Mouse (Mus musculus) macrophage (primary cell): Measurements from ENCODE around the gene Blm. TPM values are rescaled to one million over a fixed set of nuclear protein-coding genes. Genes with fewer than 3 reads are reported as not detected.
A peak's percentile ranks its signal among the peaks of the same experiment; 100 is the strongest.

Source experiments
- H3K27ac ChIP-seq: fragments of 350-480 bp; formaldehyde crosslinking; 2 replicates; pipeline ENCODE4 v1.9.0; 2021
- H3K36me3 ChIP-seq: fragments of 350-480 bp; formaldehyde crosslinking; 2 replicates; pipeline ENCODE4 v1.9.0; 2021; ENCODE audit errors: inconsistent target
- H3K4me3 ChIP-seq: fragments of 350-480 bp; formaldehyde crosslinking; 2 replicates; pipeline ENCODE4 v1.9.0; 2021; ENCODE audit errors: inconsistent target
- H3K79me2 ChIP-seq: fragments of 350-480 bp; formaldehyde crosslinking; 2 replicates; pipeline ENCODE4 v1.9.0; 2021; ENCODE audit errors: inconsistent target
- WGBS: methylation state at CpG from one replicate; pipeline ENCODE4 v1.1.7; 2026; ENCODE audit warnings: inconsistent platforms; ENCODE audit not compliant: missing documents; 5-methylcytosine and 5-hydroxymethylcytosine counted together
- polyA plus RNA-seq: library from polyadenylated mRNA; stranded (reverse); fragments of 250-400 nt; gene quantifications from 3 replicates; pipeline ENCODE4 v1.2.4, GENCODE M21; 2018; ENCODE audit warnings: inconsistent platforms

Gene Blm
- polyA plus RNA-seq, 1 experiment from 2014 or later = 9.1 TPM

DNA sequence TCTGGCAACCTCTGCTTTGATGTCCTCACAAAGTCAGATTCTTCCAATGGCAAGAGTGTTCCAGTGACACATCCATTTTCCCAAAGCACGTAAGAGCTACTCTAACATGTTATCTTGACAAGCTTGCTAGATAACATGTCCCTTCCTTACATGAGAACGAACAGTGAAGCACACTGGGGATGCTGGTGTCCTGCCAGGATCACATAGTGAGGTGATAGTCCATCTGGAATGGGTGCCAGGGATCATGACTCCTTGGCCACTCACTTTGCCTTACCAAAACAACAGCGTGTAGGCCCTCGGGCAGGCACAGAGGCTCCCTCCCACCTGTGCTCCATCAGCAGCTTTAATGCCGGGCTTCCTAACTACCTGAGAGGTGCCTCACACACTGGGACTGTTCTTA is 74.7 kb downstream of the Blm start:
- 93% methylated on average over 5 of the region's 5 CpGs for WGBS
- Histone ChIP-seq H3K27ac (no peak overlapping the region), H3K36me3 (no peaks in the 10 kb centered on the region), H3K4me3 (no peak overlapping the region), H3K79me2 (no peaks in the 10 kb centered on the region)

DNA sequence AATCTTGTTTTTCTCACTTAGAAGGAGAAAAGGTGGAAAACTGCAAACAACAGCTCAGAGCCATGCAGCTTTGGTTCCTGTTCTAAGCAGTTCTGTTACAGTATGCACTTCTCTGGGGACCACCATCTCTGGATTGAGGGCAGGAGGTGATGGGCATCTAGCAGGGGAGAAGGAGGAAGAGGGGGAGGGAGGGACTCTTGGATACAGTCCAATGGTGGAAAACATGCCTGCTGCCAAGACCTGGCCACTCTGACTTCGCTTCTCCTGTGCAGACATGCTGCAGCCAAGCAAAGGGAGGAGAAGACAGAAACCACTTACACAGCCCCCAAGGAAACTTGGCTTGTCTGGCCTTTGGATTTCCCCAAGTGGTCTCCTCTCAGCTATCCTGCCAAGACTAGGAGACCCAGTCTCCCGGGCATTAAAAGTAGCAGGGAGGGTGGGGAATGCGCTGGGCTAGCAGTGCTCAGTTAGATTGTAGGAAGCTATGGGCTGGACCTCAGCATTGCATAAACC is 77.0 kb downstream of the Blm start:
- WGBS = 80% methylated on average over 3 of the region's 3 CpGs
- Histone ChIP-seq H3K4me3 (no peak overlapping the region), H3K36me3 (no peaks in the 10 kb centered on the region), H3K79me2 (no peaks in the 10 kb centered on the region), H3K27ac (peak overlapping the region; percentile 83)

DNA sequence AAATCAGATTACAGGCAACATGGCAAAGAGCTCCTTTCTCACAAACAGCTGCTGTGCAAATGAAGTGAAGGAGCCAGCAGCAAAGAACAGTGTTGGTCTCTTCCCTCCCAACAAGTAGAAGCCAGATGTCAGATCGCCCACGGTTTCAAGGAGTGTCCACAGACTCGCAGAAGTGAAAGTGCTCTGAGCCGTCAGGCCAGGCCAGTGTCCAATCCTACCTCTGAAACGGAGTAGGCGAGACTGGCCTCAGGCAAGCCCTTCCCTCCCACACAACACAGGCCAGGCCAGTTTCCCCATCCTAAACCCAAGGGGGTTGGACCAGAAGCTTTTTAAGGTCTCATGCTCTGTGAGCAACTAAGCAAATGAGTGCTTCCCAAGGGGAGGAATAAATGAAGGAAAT is 77.7 kb downstream of the Blm start:
- Histone ChIP-seq H3K27ac (peak overlapping the region; percentile 83), H3K4me3 (no peak overlapping the region), H3K36me3 (no peaks in the 10 kb centered on the region), H3K79me2 (no peaks in the 10 kb centered on the region)
- 6% methylated on average over 6 of the region's 6 CpGs for WGBS

DNA sequence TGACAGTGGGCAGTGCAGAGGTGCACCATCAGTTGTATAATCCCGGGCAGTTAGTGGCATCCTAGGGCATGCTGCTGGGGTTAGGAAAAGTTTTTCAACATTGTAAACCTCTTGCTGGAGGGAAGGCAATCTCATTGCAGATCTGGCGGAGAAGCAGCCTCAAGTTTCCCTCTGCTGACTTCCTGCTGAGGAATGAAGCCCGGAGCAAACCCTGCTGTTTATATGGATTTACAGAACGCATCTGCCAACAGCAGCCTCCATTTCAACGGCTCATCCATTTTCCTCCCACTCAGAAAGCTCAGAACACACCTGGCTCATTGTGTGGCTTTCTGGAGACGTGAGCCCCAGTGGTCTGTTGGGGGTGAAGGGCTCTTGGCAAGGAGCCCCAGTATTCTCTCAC is 78.6 kb downstream of the Blm start:
- H3K79me2 ChIP-seq = no peaks in the 10 kb centered on the region
- H3K27ac ChIP-seq = peak overlapping the region; percentile 83
- WGBS = 83% methylated on average over 6 of the region's 6 CpGs
- no peak overlapping the region for H3K4me3 ChIP-seq
- no peaks in the 10 kb centered on the region for H3K36me3 ChIP-seq

DNA sequence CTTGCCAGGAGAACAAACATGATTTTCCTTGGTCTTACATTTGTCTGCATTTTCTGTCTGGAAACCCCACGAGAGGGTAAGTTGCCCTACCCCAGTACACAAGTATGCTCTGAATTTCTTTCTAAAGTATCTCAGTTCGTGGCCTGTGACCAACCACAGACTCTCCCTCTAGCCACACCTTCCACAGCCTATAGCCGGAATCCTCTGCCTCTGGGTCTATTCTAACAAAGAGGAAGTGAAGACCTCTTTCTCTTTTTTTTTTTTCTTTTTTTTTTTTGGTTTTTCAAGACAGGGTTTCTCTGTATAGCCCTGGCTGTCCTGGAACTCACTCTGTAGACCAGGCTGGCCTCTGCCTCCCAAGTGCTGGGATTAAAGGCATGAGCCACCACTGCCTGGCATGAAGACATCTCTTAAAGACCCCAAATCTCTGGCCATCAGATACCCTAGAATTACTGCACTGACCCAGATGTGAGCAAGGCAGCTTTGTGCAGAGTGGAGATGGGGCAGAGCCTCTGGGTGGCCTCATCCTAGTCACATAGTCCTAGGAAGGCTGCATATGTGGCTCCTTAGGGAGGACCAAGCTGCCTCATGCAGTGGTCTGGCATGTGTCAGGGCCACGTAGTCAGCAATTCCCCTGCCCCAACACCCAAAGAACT is 79.3 kb downstream of the Blm start:
- 26% methylated on average over 4 of the region's 4 CpGs for WGBS
- Histone ChIP-seq H3K36me3 (no peaks in the 10 kb centered on the region), H3K4me3 (no peak overlapping the region), H3K27ac (peak overlapping the region; percentile 83), H3K79me2 (no peaks in the 10 kb centered on the region)

DNA sequence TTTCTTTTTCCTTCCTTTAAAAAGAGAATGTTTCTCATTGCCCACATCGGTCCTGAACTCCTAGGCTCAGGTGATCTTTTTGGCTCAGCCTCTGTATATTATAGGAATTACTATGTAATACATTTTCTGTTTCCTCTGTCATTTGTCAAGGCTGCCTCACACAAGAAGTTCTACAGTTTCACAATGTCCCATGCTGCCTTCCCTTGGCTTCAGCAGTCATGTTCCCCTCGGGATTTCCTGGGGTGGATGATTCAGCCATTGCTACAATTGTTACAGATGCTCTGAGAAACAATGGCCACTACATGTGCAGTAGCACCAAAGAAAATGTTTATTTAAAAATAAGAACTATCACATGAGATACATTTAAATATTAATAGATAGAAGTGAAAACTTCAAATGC is 80.1 kb downstream of the Blm start:
- Histone ChIP-seq H3K79me2 (no peaks in the 10 kb centered on the region), H3K4me3 (no peak overlapping the region), H3K27ac (peak overlapping the region; percentile 83), H3K36me3 (no peaks in the 10 kb centered on the region)
- 40% methylated on average over 2 of the region's 2 CpGs for WGBS

DNA sequence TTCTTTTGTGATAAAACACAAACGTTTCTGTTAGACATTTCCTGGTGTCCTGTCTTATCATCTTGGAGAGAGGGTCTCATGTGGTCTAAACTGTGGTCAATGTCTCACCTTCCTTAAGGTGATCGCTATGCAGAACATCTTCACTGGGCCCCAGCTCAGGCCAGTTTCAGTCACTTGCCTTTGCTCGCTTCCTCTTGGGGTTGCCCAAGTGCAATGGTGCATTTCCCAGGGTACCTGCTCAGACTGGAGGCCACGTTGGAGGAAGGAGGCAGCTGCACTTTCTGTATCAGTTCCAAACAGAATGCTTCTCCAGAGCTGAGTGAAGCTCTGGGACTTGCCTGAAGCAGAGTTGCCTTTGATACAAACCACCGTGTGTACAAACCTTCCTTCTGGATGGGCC is 80.9 kb downstream of the Blm start:
- Histone ChIP-seq H3K27ac (peak overlapping the region; percentile 83), H3K4me3 (no peak overlapping the region), H3K79me2 (no peaks in the 10 kb centered on the region), H3K36me3 (no peaks in the 10 kb centered on the region)
- WGBS = 69% methylated on average over 5 of the region's 5 CpGs

DNA sequence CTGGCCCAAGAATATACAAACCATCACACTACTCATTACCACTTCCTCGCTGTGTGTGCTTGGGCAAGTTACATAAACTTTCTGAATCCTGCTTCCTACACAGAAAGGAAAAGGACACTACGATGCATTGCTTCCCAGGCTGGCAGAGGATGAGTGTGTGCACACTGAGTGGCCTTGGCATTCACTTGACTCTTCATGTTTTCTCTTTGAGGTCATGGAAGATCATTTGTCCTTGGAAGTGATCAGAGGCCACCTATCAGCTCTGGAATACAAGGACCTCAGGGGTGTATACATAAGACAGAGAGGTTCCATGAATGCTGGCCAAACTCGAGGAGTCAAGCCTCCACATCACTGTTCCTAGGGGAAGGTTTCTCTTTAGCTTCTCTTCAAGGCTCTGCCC is 81.8 kb downstream of the Blm start:
- H3K36me3 ChIP-seq = no peaks in the 10 kb centered on the region

DNA sequence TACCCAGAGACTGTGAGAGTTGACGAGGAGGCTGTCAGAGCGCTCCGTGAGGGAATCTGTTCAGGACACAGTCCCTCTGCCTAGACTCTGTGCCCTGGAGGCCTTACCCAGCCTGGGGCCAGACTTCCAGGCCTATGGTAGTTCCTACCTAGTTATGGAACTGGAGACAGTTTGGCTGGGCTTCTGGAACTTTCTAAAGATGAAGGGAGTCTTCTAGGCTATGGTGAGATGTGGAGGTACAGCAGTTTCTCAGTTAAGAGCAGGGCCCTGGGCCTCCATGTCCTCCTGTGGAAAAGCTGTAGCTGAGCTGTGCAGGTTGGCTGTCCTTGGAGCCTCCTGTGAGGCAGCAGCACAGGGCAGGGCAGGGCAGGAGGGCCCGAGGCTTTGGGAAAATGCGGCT is 82.7 kb downstream of the Blm start:
- WGBS = 93% methylated on average over 5 of the region's 5 CpGs
- H3K79me2 ChIP-seq = no peaks in the 10 kb centered on the region
- H3K36me3 ChIP-seq = no peaks in the 10 kb centered on the region
- no peak overlapping the region for H3K4me3 ChIP-seq
- no peak overlapping the region for H3K27ac ChIP-seq

More for the DNA sequence above, 81.8 kb downstream of the Blm start:
- no peaks in the 10 kb centered on the region for H3K79me2 ChIP-seq
- 97% methylated on average over 3 of the region's 3 CpGs for WGBS
- H3K27ac ChIP-seq = no peak overlapping the region
- no peak overlapping the region for H3K4me3 ChIP-seq

DNA sequence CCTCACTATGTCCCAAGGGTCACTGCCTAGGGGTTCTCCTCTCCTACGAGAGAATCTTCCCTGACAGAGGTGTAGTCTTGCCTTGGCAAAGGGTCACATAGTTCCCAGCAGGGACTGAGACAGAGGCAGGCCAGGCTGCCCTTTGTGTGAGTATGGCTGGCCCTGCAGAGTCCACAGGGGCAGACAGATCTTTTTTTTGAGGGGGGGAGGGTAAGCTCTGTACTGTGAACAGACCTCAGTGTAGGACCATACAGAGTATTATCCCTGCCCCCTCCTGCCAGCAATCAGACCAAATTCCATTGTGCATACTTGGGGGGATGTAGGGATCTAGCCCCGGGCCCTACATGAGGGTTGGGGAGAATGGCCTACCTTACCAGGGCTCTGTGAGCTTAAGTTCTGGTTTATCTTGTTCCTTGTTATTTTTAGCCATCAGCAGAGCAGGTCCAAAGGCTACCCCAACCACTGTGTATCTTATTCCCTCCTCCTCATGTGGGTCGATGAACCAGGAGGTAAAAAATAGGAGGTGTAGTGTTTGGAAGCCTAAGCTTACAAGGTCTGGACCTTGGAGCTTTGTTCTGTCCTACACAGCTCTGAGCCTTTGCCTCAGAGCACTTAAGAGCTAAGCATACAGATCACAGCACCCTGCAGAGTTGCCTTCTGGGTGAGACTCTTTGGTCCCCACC is 83.2 kb downstream of the Blm start:
- Histone ChIP-seq H3K79me2 (no peaks in the 10 kb centered on the region), H3K27ac (no peak overlapping the region), H3K4me3 (no peak overlapping the region), H3K36me3 (no peaks in the 10 kb centered on the region)
- 92% methylated on average over 3 of the region's 3 CpGs for WGBS

DNA sequence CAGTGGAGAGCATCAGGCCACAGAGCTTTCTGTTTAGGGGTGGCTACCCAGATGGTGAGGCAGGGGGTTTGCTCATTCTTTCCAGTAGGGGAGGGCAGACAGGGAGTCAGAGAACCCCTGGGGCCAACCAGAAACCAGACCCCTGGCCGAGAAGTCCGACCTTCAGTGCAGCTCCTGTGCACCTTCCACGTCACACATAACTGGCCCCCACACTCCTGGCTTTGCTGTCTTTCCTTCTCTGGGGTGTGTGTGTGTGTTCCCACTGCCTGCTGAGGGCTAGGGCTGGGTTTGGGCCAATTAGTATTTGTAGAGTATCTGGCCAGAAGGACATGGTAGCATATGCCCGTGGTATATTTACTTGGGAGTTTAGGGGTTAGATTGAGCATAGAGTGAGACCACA is 84.6 kb downstream of the Blm start:
- no peaks in the 10 kb centered on the region for H3K36me3 ChIP-seq
- 95% methylated on average over 4 of the region's 4 CpGs for WGBS
- no peaks in the 10 kb centered on the region for H3K79me2 ChIP-seq
- no peak overlapping the region for H3K4me3 ChIP-seq
- no peak overlapping the region for H3K27ac ChIP-seq

DNA sequence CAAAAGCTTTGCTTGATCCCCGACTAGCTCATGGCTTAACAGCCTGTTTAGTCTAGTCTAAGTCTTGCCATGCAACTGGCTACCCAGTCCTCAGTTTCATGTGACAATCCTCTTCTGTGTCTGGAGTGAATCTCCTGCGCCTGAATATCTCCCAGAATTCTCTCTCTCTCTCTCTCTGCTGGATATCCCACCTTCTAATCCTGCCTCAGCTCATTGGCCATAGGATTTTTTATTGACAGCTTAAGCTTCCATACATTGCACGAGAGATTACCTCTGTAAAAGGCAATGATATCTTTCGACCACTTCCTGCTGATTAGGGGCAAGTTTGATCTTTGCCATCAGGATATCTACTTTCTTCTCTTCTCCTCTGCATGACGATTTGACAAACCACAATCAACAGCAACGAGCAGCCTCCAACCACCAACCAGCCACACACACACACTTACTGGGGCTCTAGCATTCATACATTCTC is 85.3 kb downstream of the Blm start:
- H3K27ac ChIP-seq = no peak overlapping the region
- H3K4me3 ChIP-seq = no peak overlapping the region
- H3K79me2 ChIP-seq = no peaks in the 10 kb centered on the region
- no peaks in the 10 kb centered on the region for H3K36me3 ChIP-seq
- 67% methylated on average over 6 of the region's 6 CpGs for WGBS

DNA sequence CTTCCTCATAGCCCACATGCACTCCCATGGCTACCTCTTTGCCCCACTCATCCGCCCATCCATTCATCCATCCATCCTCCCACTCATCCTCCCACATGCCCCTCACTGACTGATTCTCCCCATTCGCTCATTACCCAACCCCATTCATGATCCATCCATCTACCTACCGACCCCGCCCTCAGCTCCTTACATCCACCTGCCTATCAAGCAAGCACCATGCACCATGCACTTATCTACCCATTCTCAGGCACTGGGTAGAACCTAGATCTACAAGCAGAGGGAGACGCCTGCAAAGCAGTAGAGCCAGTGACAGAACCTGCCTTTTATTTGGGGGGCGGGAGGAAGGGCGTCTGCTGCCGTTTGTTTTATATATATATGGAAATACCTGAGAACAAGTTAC is 87.6 kb downstream of the Blm start:
- H3K4me3 ChIP-seq = no peak overlapping the region
- 97% methylated on average over 8 of the region's 8 CpGs for WGBS

DNA sequence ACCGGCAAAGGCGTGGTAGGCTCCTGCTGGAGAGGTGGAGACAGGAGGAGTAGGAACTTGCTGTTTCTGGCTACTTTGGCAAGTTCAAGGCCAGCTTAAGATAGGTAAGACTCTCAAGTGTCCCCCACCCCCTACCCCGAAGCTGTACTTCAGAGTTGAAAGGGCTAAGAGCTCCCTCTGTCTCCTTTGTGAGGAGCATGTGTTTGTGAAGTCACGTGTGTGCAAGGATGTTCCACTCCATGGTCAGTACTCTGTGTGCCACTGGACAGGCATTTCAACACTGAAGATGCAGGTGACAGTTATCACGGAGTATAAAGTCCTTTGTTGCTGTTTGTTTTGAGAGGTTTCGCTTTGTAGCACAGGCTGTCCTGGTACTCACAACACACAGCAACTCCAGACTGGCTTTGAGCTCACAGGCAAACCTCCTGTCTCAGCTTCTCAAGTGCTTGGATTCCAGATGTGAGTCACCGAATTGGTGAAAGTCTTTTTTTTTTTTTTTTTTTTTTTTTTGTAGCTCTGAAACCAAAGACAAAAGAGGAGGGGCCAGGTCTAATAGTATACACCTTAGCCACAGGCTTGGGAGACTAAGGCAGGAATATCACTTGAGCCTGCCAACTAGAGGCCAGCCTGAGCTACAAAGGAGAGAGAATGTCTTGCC is 88.6 kb downstream of the Blm start:
- H3K4me3 ChIP-seq = no peak overlapping the region

More for the DNA sequence above, 87.6 kb downstream of the Blm start:
- no peaks in the 10 kb centered on the region for H3K79me2 ChIP-seq
- no peak overlapping the region for H3K27ac ChIP-seq
- no peaks in the 10 kb centered on the region for H3K36me3 ChIP-seq

DNA sequence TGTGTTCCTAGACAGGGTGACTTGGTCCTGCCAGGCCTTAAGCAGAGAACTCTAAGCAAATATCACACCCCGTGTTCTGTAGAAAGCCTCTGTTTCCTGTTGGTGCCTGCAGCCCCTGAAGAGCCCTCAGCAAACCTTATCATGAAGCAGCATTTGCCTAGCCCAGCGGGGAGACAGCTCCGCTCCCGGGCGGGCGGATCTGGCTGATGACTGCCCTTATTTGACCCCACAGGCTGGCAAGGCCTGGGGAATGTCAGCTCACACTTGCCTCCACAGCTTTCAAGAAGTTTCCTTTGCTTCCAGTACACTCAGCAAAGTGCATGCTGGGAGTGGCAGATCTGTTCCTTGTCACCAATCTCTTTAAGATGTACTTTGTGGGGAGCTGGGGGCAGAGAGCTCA is 89.4 kb downstream of the Blm start:
- no peak overlapping the region for H3K4me3 ChIP-seq
- WGBS = 68% methylated on average over 5 of the region's 6 CpGs

More for the DNA sequence above, 88.6 kb downstream of the Blm start:
- 82% methylated on average over 7 of the region's 7 CpGs for WGBS
- H3K36me3 ChIP-seq = no peaks in the 10 kb centered on the region
- no peak overlapping the region for H3K27ac ChIP-seq
- no peaks in the 10 kb centered on the region for H3K79me2 ChIP-seq

More for the DNA sequence above, 89.4 kb downstream of the Blm start:
- Histone ChIP-seq H3K27ac (no peak overlapping the region), H3K79me2 (no peaks in the 10 kb centered on the region), H3K36me3 (no peaks in the 10 kb centered on the region)
